Mouse (Mus musculus): ENCODE results near the gene Mthfd1l.
A peak's percentile ranks its signal among the peaks of the same experiment; 100 is the strongest.

Gene Mthfd1l

GRCm38 (mm10) chr10:3972981-3973588, at the start of gene Mthfd1l:
Gene Mthfd1l (plus strand): TSS chr10:3973118.
- no peak for DNase-seq (ENCODE audit: low read depth, low spot score)

- no peak for DNase-seq (ENCODE audit: low read depth, low spot score)
Measured at GRCm38 (mm10) chr10:3928008-3928545, 44.8 kb upstream of the Mthfd1l start.

- DNase-seq (ENCODE audit: low read depth, low spot score), result no peak
Measured at GRCm38 (mm10) chr10:3931831-3932230, 41.1 kb upstream of the Mthfd1l start.

GRCm38 (mm10) chr10:3933311-3933940, 39.5 kb upstream of the Mthfd1l start:
- no peak for DNase-seq (ENCODE audit: low read depth, low spot score)

- DNase-seq (ENCODE audit: low read depth, low spot score), result no peak
Measured at GRCm38 (mm10) chr10:3936864-3937263, 36.1 kb upstream of the Mthfd1l start.

- DNase-seq (ENCODE audit: low read depth, low spot score), result no peak
Measured at GRCm38 (mm10) chr10:3939895-3940595, 32.9 kb upstream of the Mthfd1l start.

GRCm38 (mm10) chr10:3940596-3940975, 32.3 kb upstream of the Mthfd1l start:
- no peak for DNase-seq (ENCODE audit: low read depth, low spot score)

GRCm38 (mm10) chr10:3941054-3941757, 31.7 kb upstream of the Mthfd1l start:
- DNase-seq (ENCODE audit: low read depth, low spot score), result no peak

GRCm38 (mm10) chr10:3942289-3942688, 30.6 kb upstream of the Mthfd1l start:
- DNase-seq (ENCODE audit: low read depth, low spot score), result no peak

GRCm38 (mm10) chr10:3943492-3944395, 29.2 kb upstream of the Mthfd1l start:
- peak; percentile 40 for DNase-seq (ENCODE audit: low read depth, low spot score)

GRCm38 (mm10) chr10:3946871-3947270, 26.0 kb upstream of the Mthfd1l start:
- DNase-seq (ENCODE audit: low read depth, low spot score), result no peak

- no peak for DNase-seq (ENCODE audit: low read depth, low spot score)
Measured at GRCm38 (mm10) chr10:3947346-3947745, 25.6 kb upstream of the Mthfd1l start.

GRCm38 (mm10) chr10:3949306-3949705, 23.6 kb upstream of the Mthfd1l start:
- no peak for DNase-seq (ENCODE audit: low read depth, low spot score)

GRCm38 (mm10) chr10:3956471-3956870, 16.4 kb upstream of the Mthfd1l start:
- no peak for DNase-seq (ENCODE audit: low read depth, low spot score)

- no peak for DNase-seq (ENCODE audit: low read depth, low spot score)
Measured at GRCm38 (mm10) chr10:3958591-3958990, 14.3 kb upstream of the Mthfd1l start.

GRCm38 (mm10) chr10:3969026-3969425, 3.9 kb upstream of the Mthfd1l start:
- no peak for DNase-seq (ENCODE audit: low read depth, low spot score)

GRCm38 (mm10) chr10:3972237-3972636, 681 bp upstream of the Mthfd1l start:
- DNase-seq (ENCODE audit: low read depth, low spot score), result no peak

- no peak for DNase-seq (ENCODE audit: low read depth, low spot score)
Measured at GRCm38 (mm10) chr10:3973589-3974070, 712 bp downstream of the Mthfd1l start.

GRCm38 (mm10) chr10:3974380-3974779, 1.5 kb downstream of the Mthfd1l start:
- no peak for DNase-seq (ENCODE audit: low read depth, low spot score)

GRCm38 (mm10) chr10:3975898-3976622, 3.1 kb downstream of the Mthfd1l start:
- DNase-seq (ENCODE audit: low read depth, low spot score), result no peak

Data from brain, embryonic 18.5 days (tissue).